Mouse (Mus musculus): ENCODE data around the gene Atg5.

DNA sequence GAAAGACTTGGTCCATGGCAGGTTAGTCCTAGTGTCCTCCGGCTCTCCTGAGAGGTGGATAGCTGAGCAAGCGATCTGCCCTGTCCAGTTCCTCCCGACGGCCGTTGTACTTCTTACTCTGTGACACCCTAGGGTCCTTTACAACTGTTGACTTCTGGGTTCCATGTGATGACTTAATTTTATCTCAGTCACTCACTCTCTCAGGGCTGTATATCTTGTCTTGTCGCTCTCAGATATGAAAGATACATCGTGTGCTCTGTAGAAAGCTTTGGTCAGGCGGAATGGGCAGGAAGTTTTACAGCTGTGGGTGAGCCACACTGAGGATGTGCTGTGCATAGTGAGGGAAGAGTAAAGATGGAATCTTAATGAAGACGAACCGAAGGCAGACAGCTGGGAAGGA, 86.2 kb downstream of the Atg5 start:
- no peak for TF ChIP-seq CTCF (IDR thresholded peaks at IDR 0.05; ENCODE audit: low read depth)
- TF ChIP-seq EP300 (optimal IDR thresholded peaks at IDR 0.05) = no peak
